Comparison of ENCODE assay signal across 24 mouse cellular contexts in the genomic region with DNA sequence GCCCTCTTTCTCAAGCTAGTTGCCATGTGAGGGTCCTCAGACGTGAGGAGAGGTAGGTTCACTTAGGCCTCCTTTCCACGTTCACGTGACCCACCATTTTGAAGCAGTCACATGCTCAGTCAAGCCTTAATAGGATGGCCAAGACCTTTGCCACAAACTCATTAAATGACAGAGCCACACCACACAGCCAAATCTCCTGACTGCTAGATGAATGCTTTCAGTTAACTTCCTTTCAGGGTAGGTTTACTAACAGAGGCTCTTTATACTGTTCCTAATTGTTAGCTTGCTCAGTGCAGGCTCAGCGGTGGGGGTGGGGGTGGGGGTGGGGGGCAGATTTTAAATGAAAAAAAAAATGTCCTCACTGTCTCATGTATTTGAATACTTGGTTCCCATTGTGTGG.
DNase-seq lines count a peak whose midpoint lies in the region; ATAC-seq lines count a peak whose summit lies in the region.
"Had no signal": no experiment of that assay in that cellular context is flagged by ENCODE, and none has a peak within 500 bp of the region (broad histone marks: within the 10 kb centered on the region; RNA-seq: fewer than 3 reads in every experiment).

No protein-coding gene starts in this region.

- H3K4me3 ChIP-seq in hindbrain, embryonic 11.5 days (ENCODE audit: low read depth, low read length) = no peak overlapping the region
- H3K4me3 ChIP-seq in hindbrain, embryonic 14.5 days (replicated peaks; ENCODE audit: low read length) = no peak overlapping the region
- no peak overlapping the region for H3K4me3 ChIP-seq in midbrain, embryonic 11.5 days (ENCODE audit: low read depth, low read length)
- no peak overlapping the region for H3K4me3 ChIP-seq in midbrain, embryonic 16.5 days (ENCODE audit: low read depth, low read length)
- H3K4me3 ChIP-seq in forebrain, embryonic 12.5 days (replicated peaks) = no peak overlapping the region
- no peak overlapping the region for H3K4me3 ChIP-seq in forebrain, embryonic 16.5 days (replicated peaks; ENCODE audit: low read length)
- H3K4me3 ChIP-seq: embryonic facial prominence, embryonic 15.5 days; erythroblast, embryonic 14.5 days; gastrocnemius, adult 2 months; heart, adult 2 months; heart, embryonic 15.5 days had no signal

- 0 out of 2 replicates have a peak, but pooled peaks have one; percentile 38 for ATAC-seq in hindbrain, embryonic 11.5 days (ENCODE audit: low FRiP score)
- no peak for ATAC-seq in hindbrain, embryonic 14.5 days (ENCODE audit: low FRiP score)
- no peak for ATAC-seq in midbrain, embryonic 11.5 days (ENCODE audit: low FRiP score)
- ATAC-seq in midbrain, embryonic 16.5 days = no peak
- peak; percentile 63; the same call in 1 of the 2 replicates for ATAC-seq in forebrain, embryonic 12.5 days (ENCODE audit: low FRiP score)
- peak; percentile 54; the same call in 1 of the 2 replicates for ATAC-seq in forebrain, embryonic 16.5 days
- ATAC-seq: intestine, embryonic 16.5 days; Patski had no signal

- H3K9me3 ChIP-seq in hindbrain, embryonic 11.5 days (ENCODE audit: control insufficient read depth, low read length) = no peaks in the 10 kb centered on the region
- H3K9me3 ChIP-seq in hindbrain, embryonic 14.5 days (ENCODE audit: control insufficient read depth, low read length) = no peaks in the 10 kb centered on the region
- H3K9me3 ChIP-seq in midbrain, embryonic 11.5 days (ENCODE audit: control insufficient read depth, low read length) = no peaks in the 10 kb centered on the region; the same call in 1 of the 2 replicates
- H3K9me3 ChIP-seq in midbrain, embryonic 16.5 days (replicated peaks; ENCODE audit: control insufficient read depth, low read length, poor library complexity, severe bottlenecking) = no peaks in the 10 kb centered on the region
- H3K9me3 ChIP-seq in forebrain, embryonic 12.5 days = no peaks in the 10 kb centered on the region
- no peaks in the 10 kb centered on the region for H3K9me3 ChIP-seq in forebrain, embryonic 16.5 days (ENCODE audit: control insufficient read depth, low read length)
- H3K9me3 ChIP-seq: embryonic facial prominence, embryonic 15.5 days; heart, embryonic 15.5 days had no signal

- no peaks in the 10 kb centered on the region for H3K36me3 ChIP-seq in hindbrain, embryonic 11.5 days (ENCODE audit: control insufficient read depth, insufficient read depth, low read length)
- H3K36me3 ChIP-seq in hindbrain, embryonic 14.5 days (replicated peaks; ENCODE audit: control insufficient read depth, insufficient read depth) = no peaks in the 10 kb centered on the region
- H3K36me3 ChIP-seq in midbrain, embryonic 11.5 days (ENCODE audit: control insufficient read depth, insufficient read depth, low read length) = no peaks in the 10 kb centered on the region
- no peaks in the 10 kb centered on the region for H3K36me3 ChIP-seq in midbrain, embryonic 16.5 days (ENCODE audit: control insufficient read depth, insufficient read depth, low read length)
- no peaks in the 10 kb centered on the region for H3K36me3 ChIP-seq in forebrain, embryonic 12.5 days (replicated peaks)
- no peaks in the 10 kb centered on the region for H3K36me3 ChIP-seq in forebrain, embryonic 16.5 days (ENCODE audit: control insufficient read depth, insufficient read depth)
- H3K36me3 ChIP-seq: embryonic facial prominence, embryonic 15.5 days; heart, embryonic 15.5 days had no signal

- no peak for DNase-seq in hindbrain, embryonic 11.5 days (ENCODE audit: low spot score)
- DNase-seq in hindbrain, embryonic 14.5 days (ENCODE audit: low spot score) = no peak
- DNase-seq in midbrain, embryonic 11.5 days (ENCODE audit: low spot score, missing footprints) = peak; percentile 35
- no peak for DNase-seq in T-cell, adult 2 months (ENCODE audit: low spot score)
- DNase-seq in adrenal gland, adult 2 months = no peak
- DNase-seq: adrenal gland, adult 8-10 months; adrenal gland, postnatal 36 days; cerebellum, adult 11 months; cerebellum, adult 8-10 months; cerebellum, postnatal 14 days; embryo, embryonic 11 days; gastrocnemius, adult 2 months; heart, adult 2 months; heart, postnatal 14 days; kidney, adult 9 months had no signal

- 57% methylated on average over 4 of the region's 4 CpGs for WGBS in hindbrain, embryonic 11.5 days
- WGBS in hindbrain, embryonic 14.5 days = 40% methylated on average over 4 of the region's 4 CpGs
- WGBS in midbrain, embryonic 11.5 days = 62% methylated on average over 4 of the region's 4 CpGs
- WGBS in midbrain, embryonic 16.5 days = 54% methylated on average over 4 of the region's 4 CpGs
- WGBS in forebrain, embryonic 12.5 days = 25% methylated on average over 4 of the region's 4 CpGs
- WGBS in forebrain, embryonic 16.5 days = 18% methylated on average over 4 of the region's 4 CpGs

- H3K27me3 ChIP-seq in hindbrain, embryonic 11.5 days (ENCODE audit: control insufficient read depth, insufficient read depth, low read length) = no peaks in the 10 kb centered on the region
- no peaks in the 10 kb centered on the region for H3K27me3 ChIP-seq in hindbrain, embryonic 14.5 days (ENCODE audit: control insufficient read depth, insufficient read depth, low read length)
- H3K27me3 ChIP-seq in midbrain, embryonic 11.5 days (ENCODE audit: control insufficient read depth, insufficient read depth, low read length) = no peaks in the 10 kb centered on the region
- H3K27me3 ChIP-seq in midbrain, embryonic 16.5 days (ENCODE audit: control insufficient read depth, insufficient read depth, low read depth, low read length) = no peaks in the 10 kb centered on the region
- no peaks in the 10 kb centered on the region for H3K27me3 ChIP-seq in forebrain, embryonic 12.5 days
- no peaks in the 10 kb centered on the region for H3K27me3 ChIP-seq in forebrain, embryonic 16.5 days (replicated peaks; ENCODE audit: control insufficient read depth, insufficient read depth, low read length)
- H3K27me3 ChIP-seq: embryonic facial prominence, embryonic 15.5 days; heart, embryonic 15.5 days; Patski had no signal

- H3K4me1 ChIP-seq in hindbrain, embryonic 11.5 days (replicated peaks; ENCODE audit: control insufficient read depth, insufficient read depth, low read length) = no peaks in the 10 kb centered on the region
- no peaks in the 10 kb centered on the region for H3K4me1 ChIP-seq in hindbrain, embryonic 14.5 days (replicated peaks; ENCODE audit: control insufficient read depth, insufficient read depth, low read length)
- no peaks in the 10 kb centered on the region; the same call in 1 of the 2 replicates for H3K4me1 ChIP-seq in midbrain, embryonic 11.5 days (ENCODE audit: control insufficient read depth, insufficient read depth, low read length)
- H3K4me1 ChIP-seq in midbrain, embryonic 16.5 days (ENCODE audit: control insufficient read depth, insufficient read depth, low read length) = no peaks in the 10 kb centered on the region
- H3K4me1 ChIP-seq in forebrain, embryonic 12.5 days = no peaks in the 10 kb centered on the region
- H3K4me1 ChIP-seq in forebrain, embryonic 16.5 days (replicated peaks; ENCODE audit: control insufficient read depth, insufficient read depth, low read length) = no peaks in the 10 kb centered on the region
- H3K4me1 ChIP-seq: embryonic facial prominence, embryonic 15.5 days; heart, embryonic 15.5 days had no signal

- H3K9ac ChIP-seq in hindbrain, embryonic 11.5 days (ENCODE audit: low read depth, low read length) = no peak overlapping the region
- H3K9ac ChIP-seq in hindbrain, embryonic 14.5 days = no peak overlapping the region
- H3K9ac ChIP-seq in midbrain, embryonic 11.5 days (ENCODE audit: low read length) = no peak overlapping the region
- H3K9ac ChIP-seq in midbrain, embryonic 16.5 days (ENCODE audit: low read depth, low read length) = no peak overlapping the region
- no peak overlapping the region for H3K9ac ChIP-seq in forebrain, embryonic 12.5 days
- no peak overlapping the region for H3K9ac ChIP-seq in forebrain, embryonic 16.5 days (replicated peaks; ENCODE audit: low read depth, low read length)
- H3K9ac ChIP-seq: embryonic facial prominence, embryonic 15.5 days; heart, embryonic 15.5 days had no signal

- H3K27ac ChIP-seq in hindbrain, embryonic 11.5 days (ENCODE audit: low read depth, low read length) = no peak overlapping the region
- H3K27ac ChIP-seq in hindbrain, embryonic 14.5 days = no peak overlapping the region
- no peak overlapping the region for H3K27ac ChIP-seq in midbrain, embryonic 11.5 days (ENCODE audit: low read depth, low read length)
- no peak overlapping the region for H3K27ac ChIP-seq in midbrain, embryonic 16.5 days (ENCODE audit: low read length)
- no peak overlapping the region for H3K27ac ChIP-seq in forebrain, embryonic 12.5 days
- H3K27ac ChIP-seq in forebrain, embryonic 16.5 days (ENCODE audit: low read length) = no peak overlapping the region
- H3K27ac ChIP-seq: embryonic facial prominence, embryonic 15.5 days; gastrocnemius, adult 2 months; heart, adult 2 months; heart, embryonic 15.5 days had no signal

- no peak overlapping the region for H3K4me2 ChIP-seq in hindbrain, embryonic 11.5 days (replicated peaks; ENCODE audit: low read depth, low read length)
- no peak overlapping the region for H3K4me2 ChIP-seq in hindbrain, embryonic 14.5 days (replicated peaks)
- H3K4me2 ChIP-seq in midbrain, embryonic 11.5 days = no peak overlapping the region
- no peak overlapping the region for H3K4me2 ChIP-seq in midbrain, embryonic 16.5 days (ENCODE audit: low read length)
- H3K4me2 ChIP-seq in forebrain, embryonic 12.5 days = no peak overlapping the region
- H3K4me2 ChIP-seq in forebrain, embryonic 16.5 days (ENCODE audit: low read length) = no peak overlapping the region
- H3K4me2 ChIP-seq: embryonic facial prominence, embryonic 15.5 days; heart, embryonic 11.5 days; heart, embryonic 15.5 days had no signal

Comparison
In these comparisons a context has a peak if more than half of its experiments do, and no peak if none do; other contexts are left out.
1. ATAC-seq: peak in hindbrain, embryonic 11.5 days (single experiment), forebrain, embryonic 12.5 days (single experiment) and forebrain, embryonic 16.5 days (single experiment); none in hindbrain, embryonic 14.5 days (single experiment), midbrain, embryonic 11.5 days (single experiment) and midbrain, embryonic 16.5 days (single experiment).